Mouse (Mus musculus) forebrain, embryonic 11.5 days (tissue): ENCODE results near the gene Tgfbr2. TPM values are rescaled to one million over a fixed set of nuclear protein-coding genes. Genes with fewer than 3 reads are reported as not detected.
A peak's percentile ranks its signal among the peaks of the same experiment; 100 is the strongest.

Source experiments
- ATAC-seq: fragments of 200-750 bp; cut with Nextera tagmentation; replicated peaks from 2 replicates; pipeline ENCODE4 v1.8.0; 2017; ENCODE audit warnings: moderate TSS enrichment; ENCODE audit not compliant: low FRiP score
- DNase-seq: peaks from one replicate; pipeline ENCODE4 v3.0.0-alpha.2; 2017; ENCODE audit warnings: low spot score
- H3K27ac ChIP-seq: fragments of 300-500 bp; sonication (generic); 2 replicates; pipeline ENCODE4 v1.5.1; 2014; ENCODE audit warnings: low read depth, low read length
- H3K27me3 ChIP-seq: fragments of 300-500 bp; sonication (generic); 2 replicates; pipeline ENCODE4 v1.6.1; 2014; ENCODE audit warnings: mild to moderate bottlenecking, low read length, mixed read lengths; ENCODE audit not compliant: control insufficient read depth, insufficient read depth
- H3K36me3 ChIP-seq: fragments of 300-500 bp; sonication (generic); 2 replicates; pipeline ENCODE4 v1.6.1; 2014; ENCODE audit warnings: mild to moderate bottlenecking, low read length, moderate library complexity, mixed read lengths; ENCODE audit not compliant: control insufficient read depth, insufficient read depth
- H3K4me1 ChIP-seq: fragments of 300-500 bp; sonication (generic); replicated peaks from 2 replicates; pipeline ENCODE4 v1.6.1; 2014; ENCODE audit warnings: low read length, mixed read lengths; ENCODE audit not compliant: control insufficient read depth, insufficient read depth
- H3K4me2 ChIP-seq: fragments of 300-500 bp; sonication (generic); 2 replicates; pipeline ENCODE4 v1.6.1; 2014; ENCODE audit warnings: low read depth, mild to moderate bottlenecking, low read length, moderate library complexity, mixed read lengths; ENCODE audit not compliant: severe bottlenecking
- H3K4me3 ChIP-seq: fragments of 300-500 bp; sonication (generic); 2 replicates; pipeline ENCODE4 v1.5.1; 2014; ENCODE audit warnings: low read depth, low read length
- H3K9ac ChIP-seq: fragments of 300-500 bp; sonication (generic); 2 replicates; pipeline ENCODE4 v1.6.1; 2014; ENCODE audit warnings: low read length
- H3K9me3 ChIP-seq: fragments of 300-500 bp; sonication (generic); 2 replicates; pipeline ENCODE4 v1.6.1; 2016; ENCODE audit warnings: low read length, mixed read lengths; ENCODE audit not compliant: control insufficient read depth
- WGBS: fragments of 180-500 bp; shearing (Covaris S2); extraction: QIAGEN DNeasy Blood & Tissue Kit; methylation state at CpG from one replicate; pipeline ENCODE4 v1.1.7; 2014; 5-methylcytosine and 5-hydroxymethylcytosine counted together
- polyA plus RNA-seq: library from polyadenylated mRNA; unstranded; fragments of >200 nt; fragmentation: Nextera tagmentation; extraction: Ambion mirVana; gene quantifications from 2 replicates; pipeline ENCODE4 v1.2.1, GENCODE M21; 2014

Tgfbr2 gene
- polyA plus RNA-seq, 1 experiment from 2014 or later, result 8.1 TPM

DNA sequence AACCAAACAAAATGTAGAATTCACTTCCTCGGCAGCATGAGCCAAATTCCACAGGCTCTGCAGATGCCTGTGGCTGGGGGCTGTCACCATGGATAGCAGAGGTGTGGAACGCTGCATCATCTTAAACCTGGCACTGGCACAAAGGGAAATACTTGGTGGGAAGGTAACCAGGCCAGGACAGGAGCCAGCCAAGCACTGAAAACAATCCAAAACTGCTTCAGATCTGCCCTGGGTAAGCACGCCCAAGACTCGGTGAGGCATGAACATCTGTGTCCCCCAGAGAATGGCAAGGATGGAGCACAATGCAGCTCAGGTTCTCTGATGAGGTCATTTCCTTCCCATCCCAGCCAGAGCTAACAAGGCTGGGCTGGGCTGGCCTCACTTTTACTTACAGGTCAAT, 43.6 kb upstream of the Tgfbr2 start:
- no peak overlapping the region for H3K4me3 ChIP-seq
- no peak overlapping the region for H3K27ac ChIP-seq
- DNase-seq, result no peak
- no peaks in the 10 kb centered on the region for H3K36me3 ChIP-seq
- H3K4me1 ChIP-seq, result no peaks in the 10 kb centered on the region
- 55% methylated on average over 4 of the region's 4 CpGs for WGBS
- ATAC-seq, result no peak
- H3K9ac ChIP-seq, result no peak overlapping the region
- H3K4me2 ChIP-seq, result no peak overlapping the region
- H3K27me3 ChIP-seq, result no peaks in the 10 kb centered on the region
- H3K9me3 ChIP-seq, result no peaks in the 10 kb centered on the region

DNA sequence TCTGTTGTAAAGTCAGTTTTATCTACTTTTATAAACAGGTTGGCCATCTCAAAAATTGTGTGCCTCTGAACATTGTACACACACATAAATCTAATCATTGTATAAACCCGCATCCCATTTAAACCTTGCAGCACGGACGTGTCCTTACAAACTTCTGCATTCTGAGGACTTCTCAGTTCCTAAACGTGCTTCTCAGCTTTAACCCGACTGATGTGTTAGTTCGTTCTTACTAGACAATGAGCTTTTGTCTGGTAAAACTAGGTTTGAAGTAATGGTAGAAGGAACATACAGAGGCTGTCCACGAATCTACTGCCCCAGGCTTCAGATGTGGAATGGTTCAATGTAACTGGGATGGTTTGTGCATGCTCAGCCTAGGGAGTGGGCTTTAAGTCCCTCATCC, 41.9 kb upstream of the Tgfbr2 start:
- Histone ChIP-seq H3K4me1 (0 out of 2 replicates have a peak, but pooled peaks cover 2% of the 10 kb centered on the region), H3K9ac (no peak overlapping the region), H3K27me3 (no peaks in the 10 kb centered on the region), H3K4me3 (no peak overlapping the region), H3K27ac (no peak overlapping the region), H3K9me3 (no peaks in the 10 kb centered on the region), H3K4me2 (no peak overlapping the region), H3K36me3 (no peaks in the 10 kb centered on the region)
- no peak for DNase-seq
- 91% methylated on average over 7 of the region's 7 CpGs for WGBS
- no peak for ATAC-seq

DNA sequence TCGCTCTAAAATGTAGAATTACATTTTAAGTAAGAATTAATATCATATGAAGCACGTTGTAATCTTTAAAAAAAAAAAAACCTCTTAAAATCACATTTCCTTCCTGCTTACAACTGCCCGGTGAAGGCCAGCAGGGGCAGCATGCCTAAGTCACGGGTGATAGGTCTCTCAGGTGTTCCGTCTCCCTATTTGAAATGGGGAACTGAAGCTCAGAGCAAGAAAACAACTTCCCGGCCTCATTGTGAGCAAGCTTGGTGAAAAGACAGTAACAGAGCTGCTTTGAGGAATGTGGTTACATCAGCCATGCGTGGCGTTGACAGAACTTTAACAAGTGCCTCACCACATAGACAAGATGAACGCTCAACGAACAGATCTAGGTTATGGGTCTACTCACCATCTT, 41.5 kb upstream of the Tgfbr2 start:
- H3K36me3 ChIP-seq, result no peaks in the 10 kb centered on the region
- no peak overlapping the region for H3K9ac ChIP-seq
- 0 out of 2 replicates have a peak, but pooled peaks cover 2% of the 10 kb centered on the region for H3K4me1 ChIP-seq
- no peak overlapping the region for H3K27ac ChIP-seq
- ATAC-seq (no peak), DNase-seq (no peak)
- no peak overlapping the region for H3K4me2 ChIP-seq
- no peaks in the 10 kb centered on the region for H3K9me3 ChIP-seq
- H3K4me3 ChIP-seq, result no peak overlapping the region
- 94% methylated on average over 10 of the region's 10 CpGs for WGBS
- no peaks in the 10 kb centered on the region for H3K27me3 ChIP-seq

DNA sequence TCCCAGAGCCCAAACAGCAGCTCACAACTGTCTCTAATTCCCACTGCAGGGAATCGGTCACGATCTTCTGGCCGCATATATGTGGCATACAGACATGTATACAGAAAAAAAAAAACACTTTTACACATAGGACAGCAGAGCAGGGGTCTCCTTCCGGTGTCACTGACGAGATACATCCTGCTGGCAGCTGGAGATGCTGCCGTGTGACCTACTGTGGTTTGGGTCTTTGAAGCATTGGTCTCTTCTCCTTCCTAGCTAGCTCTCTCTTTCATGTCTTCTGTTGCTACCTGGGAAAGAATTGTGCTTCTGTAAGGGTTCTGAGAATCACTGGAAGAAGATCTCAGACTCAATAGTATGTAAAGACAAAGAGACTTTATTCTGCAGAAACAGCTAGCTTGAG, 39.1 kb upstream of the Tgfbr2 start:
- Histone ChIP-seq H3K27me3 (no peaks in the 10 kb centered on the region), H3K4me1 (0 out of 2 replicates have a peak, but pooled peaks cover 2% of the 10 kb centered on the region), H3K4me3 (no peak overlapping the region), H3K9me3 (no peaks in the 10 kb centered on the region), H3K36me3 (no peaks in the 10 kb centered on the region), H3K27ac (no peak overlapping the region), H3K4me2 (no peak overlapping the region), H3K9ac (no peak overlapping the region)
- 87% methylated on average over 6 of the region's 6 CpGs for WGBS
- DNase-seq (no peak), ATAC-seq (no peak)

DNA sequence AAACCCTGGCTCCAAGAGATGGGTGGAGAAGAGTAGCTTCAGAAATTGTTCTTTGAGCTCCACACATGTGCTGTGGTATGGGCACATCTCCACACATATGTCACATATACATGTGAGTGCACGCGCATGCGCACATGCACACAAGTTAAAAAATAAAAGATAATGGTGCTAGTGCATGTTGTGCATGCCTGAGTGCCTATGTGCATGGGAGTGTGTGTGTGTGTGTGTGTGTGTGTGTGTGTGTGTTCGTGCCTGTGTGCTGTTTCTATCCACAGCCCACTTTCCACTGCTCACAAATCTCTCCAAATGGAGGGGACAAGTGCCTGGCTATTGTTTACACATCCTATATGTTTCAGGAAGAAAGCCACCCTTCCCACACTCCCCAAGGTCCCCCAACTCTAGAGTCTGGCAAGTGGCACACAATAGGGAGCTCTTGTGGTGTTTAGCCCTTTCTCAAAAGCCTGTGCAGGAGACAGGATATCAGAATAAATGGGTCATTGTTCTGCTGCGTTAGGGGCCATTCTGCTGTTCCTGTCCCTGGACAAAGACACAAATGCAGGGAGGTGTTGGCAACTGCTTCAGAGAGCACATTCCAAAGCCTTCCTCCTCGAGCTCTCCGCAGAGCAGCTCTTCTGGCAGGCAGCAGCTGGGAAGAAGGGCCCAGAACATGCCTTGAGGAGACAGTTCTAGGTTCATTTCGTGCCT, 37.9 kb upstream of the Tgfbr2 start:
- no peak overlapping the region for H3K27ac ChIP-seq
- no peak overlapping the region for H3K9ac ChIP-seq
- peak; percentile 42 for ATAC-seq
- no peak for DNase-seq
- no peaks in the 10 kb centered on the region for H3K36me3 ChIP-seq
- H3K4me3 ChIP-seq, result no peak overlapping the region
- 47% methylated on average over 8 of the region's 8 CpGs for WGBS
- no peaks in the 10 kb centered on the region for H3K27me3 ChIP-seq
- H3K9me3 ChIP-seq, result no peaks in the 10 kb centered on the region
- 0 out of 2 replicates have a peak, but pooled peaks cover 2% of the 10 kb centered on the region for H3K4me1 ChIP-seq
- H3K4me2 ChIP-seq, result no peak overlapping the region

DNA sequence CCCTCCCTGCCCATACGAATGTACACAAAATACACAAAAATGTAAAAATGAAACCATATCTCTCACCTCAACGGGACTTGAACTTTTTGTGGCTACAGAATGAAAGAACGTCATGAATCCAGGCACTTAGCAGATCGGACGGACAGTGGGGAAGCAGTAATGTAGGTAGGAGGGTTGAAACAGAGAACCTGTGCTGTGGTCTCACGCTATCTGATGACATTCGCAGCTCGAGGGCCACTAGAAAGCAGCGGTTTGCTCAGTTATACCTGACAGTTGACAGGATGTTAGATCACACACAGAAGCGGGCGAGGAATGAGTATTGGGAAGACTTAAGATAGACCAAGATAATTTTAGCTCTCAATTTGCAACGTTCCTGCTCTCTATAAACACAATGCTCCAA, 36.9 kb upstream of the Tgfbr2 start:
- WGBS, result 92% methylated on average over 12 of the region's 12 CpGs

DNA sequence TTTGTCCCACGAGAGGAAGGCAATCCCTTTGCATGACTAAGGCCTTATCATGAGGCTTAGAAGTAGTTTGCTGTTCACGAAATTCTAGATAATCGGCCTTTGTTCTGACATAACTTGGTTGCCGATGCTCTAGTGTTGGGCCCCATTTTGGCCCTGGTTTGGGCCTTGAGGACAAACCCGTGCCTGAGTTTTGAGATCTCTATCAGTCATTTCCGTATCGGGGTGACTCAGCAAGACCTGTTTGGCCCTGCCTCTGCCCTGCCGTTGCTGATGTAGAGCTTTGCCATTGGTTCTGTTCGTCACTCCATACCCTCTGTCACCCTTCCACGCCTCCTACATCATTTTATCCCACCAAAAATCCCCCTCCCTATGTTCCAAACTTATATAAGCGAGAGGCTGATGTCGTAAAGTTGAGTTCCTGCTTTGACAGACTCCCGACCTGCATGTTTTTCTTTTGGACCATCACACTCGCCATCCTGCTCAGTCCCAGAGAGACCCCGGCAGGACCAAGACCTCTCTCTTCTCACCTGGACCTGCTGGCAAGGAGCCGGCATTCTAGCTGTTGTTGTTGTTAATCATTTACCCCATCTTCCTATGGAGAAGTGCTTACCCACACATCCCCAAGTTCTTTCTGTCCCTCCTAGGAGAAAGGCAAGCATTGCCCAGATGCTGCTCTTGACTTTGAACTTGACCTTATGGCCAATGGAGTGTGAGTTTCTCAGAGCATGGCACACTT, 33.2 kb upstream of the Tgfbr2 start:
- no peak overlapping the region for H3K27ac ChIP-seq
- H3K9me3 ChIP-seq, result no peaks in the 10 kb centered on the region
- 89% methylated on average over 16 of the region's 16 CpGs for WGBS
- DNase-seq (no peak), ATAC-seq (no peak)
- no peaks in the 10 kb centered on the region for H3K36me3 ChIP-seq
- no peak overlapping the region for H3K9ac ChIP-seq
- no peak overlapping the region for H3K4me2 ChIP-seq
- H3K4me1 ChIP-seq, result 0 out of 2 replicates have a peak, but pooled peaks cover 2% of the 10 kb centered on the region
- no peak overlapping the region for H3K4me3 ChIP-seq
- no peaks in the 10 kb centered on the region for H3K27me3 ChIP-seq

More for the DNA sequence above, 36.9 kb upstream of the Tgfbr2 start:
- no peak for DNase-seq
- Histone ChIP-seq H3K4me2 (no peak overlapping the region), H3K4me1 (0 out of 2 replicates have a peak, but pooled peaks cover 2% of the 10 kb centered on the region), H3K36me3 (no peaks in the 10 kb centered on the region), H3K27me3 (no peaks in the 10 kb centered on the region), H3K4me3 (no peak overlapping the region), H3K9ac (no peak overlapping the region), H3K9me3 (no peaks in the 10 kb centered on the region), H3K27ac (no peak overlapping the region)
- ATAC-seq, result no peak

DNA sequence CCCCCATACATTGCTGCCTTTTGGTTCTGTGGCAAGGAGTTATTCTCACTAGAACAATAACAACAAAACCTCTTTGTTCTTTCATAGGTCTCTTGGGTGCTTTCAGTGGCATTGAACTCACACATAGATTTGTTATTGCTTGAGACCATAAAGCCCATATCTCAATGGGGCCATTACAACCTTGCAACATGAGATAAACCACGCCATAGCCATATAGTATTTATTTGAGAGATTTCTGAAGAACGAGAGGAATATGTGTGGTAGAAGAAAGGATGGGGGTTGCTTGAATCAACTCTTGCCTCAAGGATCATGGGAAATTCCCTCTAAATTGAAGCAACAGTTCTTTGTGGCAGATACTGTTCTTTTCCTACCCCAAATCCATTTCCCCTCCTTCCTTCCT, 31.7 kb upstream of the Tgfbr2 start:
- H3K4me2 ChIP-seq, result no peak overlapping the region
- H3K27ac ChIP-seq, result no peak overlapping the region
- no peak overlapping the region for H3K9ac ChIP-seq
- DNase-seq (no peak), ATAC-seq (no peak)
- no peaks in the 10 kb centered on the region for H3K27me3 ChIP-seq
- no peaks in the 10 kb centered on the region for H3K36me3 ChIP-seq
- H3K9me3 ChIP-seq, result no peaks in the 10 kb centered on the region
- WGBS, result 77% methylated on average over 2 of the region's 2 CpGs
- no peaks in the 10 kb centered on the region for H3K4me1 ChIP-seq
- H3K4me3 ChIP-seq, result no peak overlapping the region
